Mouse (Mus musculus) kidney, postnatal 0 days (tissue): ENCODE results near the gene Fam110c. TPM values are rescaled to one million over a fixed set of nuclear protein-coding genes. Genes with fewer than 3 reads are reported as not detected.

Experiments
- ATAC-seq: fragments of 200-750 bp; cut with Nextera tagmentation; replicated peaks from 2 replicates; pipeline ENCODE4 v1.8.0; 2017; ENCODE audit warnings: low read depth, moderate number of reproducible peaks, moderate TSS enrichment, moderate library complexity; ENCODE audit not compliant: low FRiP score
- DNase-seq: peaks from one replicate; pipeline ENCODE4 v3.0.0-alpha.2; 2016; ENCODE audit warnings: low spot score
- H3K27ac ChIP-seq: fragments of 300-500 bp; sonication (generic); 2 replicates; pipeline ENCODE4 v1.5.1; 2014; ENCODE audit warnings: mild to moderate bottlenecking
- H3K27me3 ChIP-seq: fragments of 300-500 bp; sonication (generic); 2 replicates; pipeline ENCODE4 v1.6.1; 2014; ENCODE audit warnings: low read length, mixed read lengths; ENCODE audit not compliant: insufficient read depth
- H3K36me3 ChIP-seq: fragments of 300-500 bp; sonication (generic); 2 replicates; pipeline ENCODE4 v1.6.1; 2014; ENCODE audit warnings: low read length, mixed read lengths; ENCODE audit not compliant: insufficient read depth
- H3K4me1 ChIP-seq: fragments of 300-500 bp; sonication (generic); replicated peaks from 2 replicates; pipeline ENCODE4 v1.6.1; 2014; ENCODE audit warnings: antibody characterized with exemption, low read length, mixed read lengths; ENCODE audit not compliant: insufficient read depth
- H3K4me2 ChIP-seq: fragments of 300-500 bp; sonication (generic); 2 replicates; pipeline ENCODE4 v1.6.1; 2014; ENCODE audit warnings: mild to moderate bottlenecking, low read length, moderate library complexity, mixed read lengths
- H3K4me3 ChIP-seq: fragments of 300-500 bp; sonication (generic); replicated peaks from 2 replicates; pipeline ENCODE4 v1.5.1; 2014; ENCODE audit warnings: low read depth, low read length
- H3K9ac ChIP-seq: fragments of 300-500 bp; sonication (generic); 2 replicates; pipeline ENCODE4 v1.6.1; 2014; ENCODE audit warnings: low read depth, low read length
- H3K9me3 ChIP-seq: fragments of 300-500 bp; sonication (generic); replicated peaks from 2 replicates; pipeline ENCODE4 v1.6.1; 2016; ENCODE audit warnings: low read length, inconsistent platforms, mixed read lengths
- CTCF ChIP-seq: IDR thresholded peaks from 2 replicates; pipeline ENCODE4 v1.5.1; 2016; ENCODE audit warnings: antibody characterized with exemption, low read depth, mild to moderate bottlenecking, moderate library complexity
- WGBS: fragments of 180-500 bp; shearing (Covaris S2); extraction: QIAGEN DNeasy Blood & Tissue Kit; methylation state at CpG from one replicate; pipeline ENCODE4 v1.1.7; 2014; 5-methylcytosine and 5-hydroxymethylcytosine counted together
- polyA plus RNA-seq: library from polyadenylated mRNA; unstranded; fragments of >200 nt; fragmentation: Nextera tagmentation; extraction: Ambion mirVana; gene quantifications from 2 replicates; pipeline ENCODE4 v1.2.1, GENCODE M21; 2015

The Fam110c gene
- polyA plus RNA-seq, 1 experiment from 2014 or later = 8.1 TPM

DNA sequence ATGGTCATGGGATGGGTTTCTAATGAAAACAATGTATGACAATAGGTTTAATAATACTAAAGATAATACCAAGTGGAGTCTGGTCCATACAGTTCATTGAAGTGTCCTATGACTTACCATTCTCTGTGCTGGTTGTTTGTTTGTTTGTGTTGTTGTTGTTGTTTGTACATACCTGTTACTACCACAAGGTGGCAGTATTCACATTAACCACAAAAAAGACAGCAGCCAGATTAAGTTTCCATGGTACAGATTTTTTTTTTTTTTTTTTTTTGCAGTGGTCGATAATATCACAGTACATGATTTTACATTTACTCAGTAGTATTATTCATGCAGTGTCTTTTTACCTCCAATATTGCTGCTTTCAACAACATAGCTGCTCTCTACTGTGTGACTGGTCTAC, 52.4 kb downstream of the Fam110c start:
- no peak for ATAC-seq
- Histone ChIP-seq H3K9me3 (no peaks in the 10 kb centered on the region), H3K27ac (no peak overlapping the region), H3K4me2 (no peak overlapping the region), H3K27me3 (no peaks in the 10 kb centered on the region), H3K4me3 (no peak overlapping the region), H3K4me1 (peaks cover 6% of the 10 kb centered on the region; the same call in 1 of the 2 replicates), H3K36me3 (no peaks in the 10 kb centered on the region), H3K9ac (no peak overlapping the region)
- 22% methylated on average over 1 of the region's 1 CpGs for WGBS
- TF ChIP-seq CTCF = peak; percentile 82
- DNase-seq = peak; percentile 47

DNA sequence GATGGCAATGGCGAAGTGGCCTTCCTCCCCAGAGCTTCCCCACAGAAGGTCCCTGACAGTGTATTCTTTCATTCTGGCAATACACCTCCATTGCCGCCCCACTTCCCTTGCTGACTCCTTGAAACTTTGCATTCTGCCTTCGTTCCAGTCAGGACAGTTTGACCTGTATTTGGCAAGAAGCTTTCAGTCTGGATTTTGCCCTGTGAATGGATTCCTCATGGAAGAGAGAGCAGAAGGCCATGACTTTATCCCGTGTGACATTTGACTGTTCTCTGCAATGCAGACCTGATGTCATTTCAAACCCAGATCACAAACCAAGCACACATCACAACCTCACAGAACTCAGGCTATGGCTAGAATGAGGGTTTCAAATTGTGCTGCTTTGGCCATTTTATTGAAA, 55.9 kb downstream of the Fam110c start:
- Histone ChIP-seq H3K9me3 (no peaks in the 10 kb centered on the region), H3K4me3 (no peak overlapping the region), H3K9ac (no peak overlapping the region), H3K4me1 (peaks cover 3% of the 10 kb centered on the region; the same call in 1 of the 2 replicates), H3K27ac (no peak overlapping the region), H3K36me3 (no peaks in the 10 kb centered on the region), H3K4me2 (no peak overlapping the region), H3K27me3 (no peaks in the 10 kb centered on the region)
- WGBS = 82% methylated on average over 4 of the region's 4 CpGs
- ATAC-seq (no peak), DNase-seq (no peak)
- no peak for TF ChIP-seq CTCF

Other genes with a start within 250 kb of the Fam110c start
- 0.43 and 0.58 TPM in 2 replicates for gene Alkal2, start 189.5 kb upstream of the Fam110c start, polyA plus RNA-seq
- gene Acp1, start 162.3 kb upstream of the Fam110c start, polyA plus RNA-seq = 153 and 155 TPM in 2 replicates
- gene Sh3yl1, start 162.2 kb upstream of the Fam110c start, polyA plus RNA-seq = 46.1 and 49.5 TPM in 2 replicates
- gene Gm6993, start 166.9 kb downstream of the Fam110c start, polyA plus RNA-seq = not detected in 2 replicates
- 115 and 128 TPM in 2 replicates for gene Lamb1, start 191.4 kb downstream of the Fam110c start, polyA plus RNA-seq